In the genomic region with DNA sequence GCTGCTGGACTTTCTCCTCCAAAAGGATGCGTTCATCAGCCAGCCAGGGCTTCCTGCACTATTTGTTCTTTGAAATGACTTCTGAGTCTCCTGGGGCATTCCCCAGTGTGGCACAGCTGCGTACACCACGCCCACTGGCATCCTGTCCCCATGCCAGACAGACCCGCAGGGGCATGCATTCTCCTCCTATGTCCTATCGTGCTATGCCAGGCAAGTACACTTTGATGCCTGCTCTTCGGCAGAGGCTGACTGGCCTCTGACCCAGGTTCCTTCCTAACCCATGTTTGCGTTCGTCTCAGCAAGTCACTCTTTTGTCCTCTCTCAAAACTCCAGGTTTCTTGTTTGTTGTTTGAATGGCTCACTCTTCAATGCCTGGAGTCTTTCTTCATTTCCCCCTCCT, we compare ENCODE assay signal across 8 mouse cellular contexts.
DNase-seq lines count a peak whose midpoint lies in the region; ATAC-seq and TF ChIP-seq lines count a peak whose summit lies in the region.
"Had no signal": no experiment of that assay in that cellular context is flagged by ENCODE, and none has a peak within 500 bp of the region (broad histone marks: within the 10 kb centered on the region; RNA-seq: fewer than 3 reads in every experiment).

No protein-coding gene starts in this region.

- H3K4me2 ChIP-seq in midbrain, embryonic 16.5 days (ENCODE audit: low read length), result no peak overlapping the region
- no peak overlapping the region for H3K4me2 ChIP-seq in embryonic facial prominence, embryonic 14.5 days (ENCODE audit: low read depth, low read length)
- H3K4me2 ChIP-seq in hindbrain, embryonic 13.5 days, result peak overlapping the region; percentile 11
- H3K4me2 ChIP-seq in lung, embryonic 14.5 days, result no peak overlapping the region
- H3K4me2 ChIP-seq: liver, embryonic 13.5 days had no signal

- WGBS in midbrain, embryonic 10.5 days, result 30% methylated on average over 8 of the region's 8 CpGs
- 28% methylated on average over 8 of the region's 8 CpGs for WGBS in midbrain, embryonic 16.5 days
- 24% methylated on average over 8 of the region's 8 CpGs for WGBS in embryonic facial prominence, embryonic 14.5 days
- WGBS in hindbrain, embryonic 13.5 days, result 11% methylated on average over 8 of the region's 8 CpGs
- 37% methylated on average over 8 of the region's 8 CpGs for WGBS in lung, embryonic 14.5 days

- no peaks in the 10 kb centered on the region for H3K36me3 ChIP-seq in midbrain, embryonic 10.5 days
- no peaks in the 10 kb centered on the region for H3K36me3 ChIP-seq in midbrain, embryonic 16.5 days (ENCODE audit: control insufficient read depth, insufficient read depth, low read length)
- H3K36me3 ChIP-seq in embryonic facial prominence, embryonic 14.5 days (ENCODE audit: control insufficient read depth, insufficient read depth, low read length), result no peaks in the 10 kb centered on the region
- no peaks in the 10 kb centered on the region for H3K36me3 ChIP-seq in hindbrain, embryonic 13.5 days
- no peaks in the 10 kb centered on the region for H3K36me3 ChIP-seq in lung, embryonic 14.5 days (ENCODE audit: insufficient read depth)
- no peaks in the 10 kb centered on the region for H3K36me3 ChIP-seq in splenic B cell, adult 2 months (ENCODE audit: control insufficient read depth, insufficient read depth, low read length, poor library complexity, severe bottlenecking)
- H3K36me3 ChIP-seq: liver, embryonic 13.5 days had no signal

- no peak overlapping the region for H3K9ac ChIP-seq in midbrain, embryonic 16.5 days (ENCODE audit: low read depth, low read length)
- H3K9ac ChIP-seq in embryonic facial prominence, embryonic 14.5 days (ENCODE audit: low read depth, low read length), result peak overlapping the region; percentile 11; the same call in 1 of the 2 replicates
- H3K9ac ChIP-seq in hindbrain, embryonic 13.5 days, result no peak overlapping the region
- peak overlapping the region; percentile 24; the same call in 1 of the 2 replicates for H3K9ac ChIP-seq in lung, embryonic 14.5 days
- H3K9ac ChIP-seq: liver, embryonic 13.5 days had no signal

- H3K27ac ChIP-seq in midbrain, embryonic 10.5 days (replicated peaks), result peak overlapping the region; percentile 88
- no peak overlapping the region for H3K27ac ChIP-seq in midbrain, embryonic 16.5 days (ENCODE audit: low read length)
- H3K27ac ChIP-seq in embryonic facial prominence, embryonic 14.5 days (replicated peaks; ENCODE audit: low read depth, low read length), result peak overlapping the region; percentile 70
- H3K27ac ChIP-seq in hindbrain, embryonic 13.5 days, result peak overlapping the region; percentile 80; the same call in 1 of the 2 replicates
- H3K27ac ChIP-seq in lung, embryonic 14.5 days (ENCODE audit: low read depth), result peak overlapping the region; percentile 88
- H3K27ac ChIP-seq: liver, embryonic 13.5 days had no signal

- TF ChIP-seq CTCF in lung, embryonic 14.5 days (IDR thresholded peaks at IDR 0.05; ENCODE audit: low read depth), result no peak

- peaks cover 6% of the 10 kb centered on the region; the same call in 1 of the 2 replicates for H3K27me3 ChIP-seq in midbrain, embryonic 10.5 days (ENCODE audit: low read depth, poor library complexity, severe bottlenecking)
- no peaks in the 10 kb centered on the region for H3K27me3 ChIP-seq in midbrain, embryonic 16.5 days (ENCODE audit: control insufficient read depth, insufficient read depth, low read depth, low read length)
- H3K27me3 ChIP-seq in embryonic facial prominence, embryonic 14.5 days (replicated peaks; ENCODE audit: control insufficient read depth, insufficient read depth, low read length), result no peaks in the 10 kb centered on the region
- H3K27me3 ChIP-seq in hindbrain, embryonic 13.5 days, result no peaks in the 10 kb centered on the region
- no peaks in the 10 kb centered on the region for H3K27me3 ChIP-seq in lung, embryonic 14.5 days (ENCODE audit: insufficient read depth, low read length)
- H3K27me3 ChIP-seq in splenic B cell, adult 2 months (ENCODE audit: control insufficient read depth, insufficient read depth, low read length, poor library complexity, severe bottlenecking), result no peaks in the 10 kb centered on the region
- H3K27me3 ChIP-seq: liver, embryonic 13.5 days had no signal

- H3K4me3 ChIP-seq in midbrain, embryonic 10.5 days, result no peak overlapping the region
- no peak overlapping the region for H3K4me3 ChIP-seq in midbrain, embryonic 16.5 days (ENCODE audit: low read depth, low read length)
- no peak overlapping the region for H3K4me3 ChIP-seq in embryonic facial prominence, embryonic 14.5 days (ENCODE audit: low read depth, low read length)
- H3K4me3 ChIP-seq in hindbrain, embryonic 13.5 days, result no peak overlapping the region
- no peak overlapping the region for H3K4me3 ChIP-seq in lung, embryonic 14.5 days (ENCODE audit: low read depth, low read length)
- H3K4me3 ChIP-seq: liver, embryonic 13.5 days had no signal

- H3K9me3 ChIP-seq in midbrain, embryonic 10.5 days (replicated peaks), result no peaks in the 10 kb centered on the region
- no peaks in the 10 kb centered on the region for H3K9me3 ChIP-seq in midbrain, embryonic 16.5 days (replicated peaks; ENCODE audit: control insufficient read depth, low read length, poor library complexity, severe bottlenecking)
- no peaks in the 10 kb centered on the region for H3K9me3 ChIP-seq in embryonic facial prominence, embryonic 14.5 days (ENCODE audit: control insufficient read depth, low read length)
- H3K9me3 ChIP-seq in hindbrain, embryonic 13.5 days, result no peaks in the 10 kb centered on the region
- H3K9me3 ChIP-seq in lung, embryonic 14.5 days (ENCODE audit: low read depth, low read length), result no peaks in the 10 kb centered on the region
- H3K9me3 ChIP-seq: liver, embryonic 13.5 days had no signal

- DNase-seq in midbrain, embryonic 10.5 days (ENCODE audit: low spot score), result no peak
- peak; percentile 66 for DNase-seq in embryonic facial prominence, embryonic 14.5 days (ENCODE audit: low spot score)
- no peak for DNase-seq in lung, embryonic 14.5 days
- peak; percentile 69 for DNase-seq in splenic B cell, adult 2 months (ENCODE audit: low read depth, low spot score)
- DNase-seq: liver, embryonic 13.5 days had no signal

- no peak for ATAC-seq in midbrain, embryonic 16.5 days
- ATAC-seq in embryonic facial prominence, embryonic 14.5 days (ENCODE audit: low read depth), result no peak
- ATAC-seq in hindbrain, embryonic 13.5 days (ENCODE audit: low FRiP score), result 0 out of 2 replicates have a peak, but pooled peaks have one; percentile 40
- ATAC-seq in lung, embryonic 14.5 days (ENCODE audit: insufficient read depth), result no peak
- ATAC-seq in frontal cortex, adult (ENCODE audit: low TSS enrichment), result no peak

- peaks cover 84% of the 10 kb centered on the region for H3K4me1 ChIP-seq in midbrain, embryonic 10.5 days
- peaks cover 26% of the 10 kb centered on the region for H3K4me1 ChIP-seq in midbrain, embryonic 16.5 days (ENCODE audit: control insufficient read depth, insufficient read depth, low read length)
- H3K4me1 ChIP-seq in embryonic facial prominence, embryonic 14.5 days (ENCODE audit: control insufficient read depth, insufficient read depth, low read length), result peaks cover 51% of the 10 kb centered on the region
- H3K4me1 ChIP-seq in hindbrain, embryonic 13.5 days (replicated peaks), result peaks cover 44% of the 10 kb centered on the region
- peaks cover 53% of the 10 kb centered on the region for H3K4me1 ChIP-seq in lung, embryonic 14.5 days (ENCODE audit: insufficient read depth)

Comparison
In these comparisons a context has a peak if more than half of its experiments do, and no peak if none do; other contexts are left out.
1. DNase-seq: peak in embryonic facial prominence, embryonic 14.5 days (single experiment) and splenic B cell, adult 2 months (single experiment); none in midbrain, embryonic 10.5 days (single experiment) and lung, embryonic 14.5 days (single experiment).
2. H3K9ac ChIP-seq: peak in embryonic facial prominence, embryonic 14.5 days (single experiment) and lung, embryonic 14.5 days (single experiment); none in midbrain, embryonic 16.5 days (single experiment) and hindbrain, embryonic 13.5 days (single experiment).